Mouse (Mus musculus) thymus, adult 18-20 months (tissue): ENCODE results near the gene Large1.
"Not testable (repeated sequence)": the region's sequence is repeated elsewhere in the genome, so short reads cannot be mapped to it uniquely, and the experiment has no call there.

Source experiments
- DNase-seq, 2 experiments: peaks; one replicate each; pipeline ENCODE4 v3.0.0; 2022; ENCODE audit warnings: mixed read lengths in 2 of 2

Large1 gene

GRCm38 (mm10) chr8:73161564-73161963, 191.8 kb downstream of the Large1 start:
- DNase-seq = no peak

DNA sequence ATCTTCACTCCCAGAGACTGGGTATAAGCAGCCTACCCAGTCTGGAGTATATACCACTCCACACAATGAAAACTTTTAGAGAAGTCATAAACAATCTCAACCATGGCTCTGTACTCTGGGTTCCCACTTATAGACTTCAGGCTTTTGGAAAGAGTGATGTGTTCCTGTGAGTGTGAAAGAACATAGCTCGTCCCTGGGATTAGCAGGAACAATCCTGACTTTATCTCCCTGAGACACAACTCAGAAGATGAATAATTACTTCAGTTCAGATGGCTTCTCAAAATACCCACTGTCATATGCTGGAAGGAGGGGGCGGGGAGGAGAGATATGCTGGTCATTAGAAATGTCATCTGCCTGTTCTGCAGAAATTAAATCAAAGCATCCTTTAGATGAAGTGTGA, 192.4 kb downstream of the Large1 start:
- DNase-seq = no peak

DNA sequence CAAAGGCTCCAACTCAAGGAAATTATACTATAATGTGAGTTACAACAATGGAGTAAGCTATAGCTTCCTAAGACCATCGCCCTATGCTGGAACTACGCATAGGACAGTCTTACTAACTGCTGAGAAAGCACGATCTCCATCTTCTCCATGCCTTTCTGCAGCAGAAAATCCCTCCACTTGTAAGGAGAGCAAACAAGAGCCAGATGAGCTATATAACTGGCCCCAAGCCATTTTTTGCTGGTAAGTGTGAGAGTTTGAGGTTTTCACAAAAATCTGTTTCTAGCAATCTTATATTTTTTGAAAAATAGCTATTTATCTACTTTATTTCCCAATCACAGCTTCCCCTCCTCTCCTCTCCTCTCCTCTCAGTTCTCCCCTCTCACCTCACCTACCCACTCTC, 206.1 kb downstream of the Large1 start:
- DNase-seq = no peak

DNA sequence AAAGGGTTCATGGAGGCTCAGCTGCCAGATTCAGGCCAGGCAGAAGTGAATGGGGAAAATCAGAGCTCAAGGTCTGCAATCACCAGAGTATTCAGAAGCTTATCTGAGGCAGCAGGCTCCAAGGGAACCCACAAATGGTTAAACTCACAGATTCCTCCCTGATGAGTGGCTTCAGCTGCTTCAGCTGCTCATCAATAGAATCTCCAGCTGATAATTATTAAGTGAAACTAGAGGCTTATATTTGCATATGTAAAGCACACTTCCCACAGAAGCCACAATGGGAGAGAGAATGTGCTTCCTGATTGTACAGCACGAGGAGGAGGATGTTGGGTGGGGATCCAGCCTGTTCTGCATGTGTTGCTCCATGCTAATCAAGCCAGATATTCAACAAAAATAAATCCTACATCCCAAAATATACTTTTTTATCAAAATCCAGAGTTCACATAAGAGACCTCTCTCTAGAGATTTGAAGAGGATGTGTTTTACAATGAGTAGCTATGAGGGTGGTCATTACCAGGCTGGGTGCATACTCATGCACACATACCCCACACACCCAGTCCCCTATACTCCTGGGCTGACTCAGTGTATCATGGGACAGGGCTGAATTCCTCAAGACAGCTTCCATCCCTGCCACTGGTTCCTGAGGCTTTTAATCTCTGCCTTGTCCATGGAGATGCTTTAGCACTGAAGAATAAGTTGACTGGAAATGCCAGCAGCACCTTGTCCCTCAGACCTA, 210.5 kb downstream of the Large1 start:
- DNase-seq = no peak

DNA sequence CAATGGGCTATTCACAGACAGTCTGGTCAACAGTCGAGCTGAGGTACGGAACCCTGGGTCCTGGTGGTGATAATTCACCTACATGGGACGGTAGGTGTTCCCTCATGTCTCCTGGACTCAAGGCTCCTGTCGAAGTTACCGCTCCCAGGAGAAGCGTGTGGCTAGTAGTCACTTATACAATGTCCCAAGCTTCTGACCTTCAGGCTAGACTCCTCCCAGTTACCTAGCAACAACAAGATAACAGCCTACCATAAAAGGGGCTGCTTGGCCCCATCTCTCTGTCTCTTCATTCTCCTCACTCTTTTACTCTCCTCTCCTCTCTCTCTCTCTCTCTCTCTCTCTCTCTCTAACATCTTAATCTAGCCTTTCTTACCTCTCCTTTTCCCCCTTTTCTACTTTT, 217.9 kb downstream of the Large1 start:
- DNase-seq = no peak

DNA sequence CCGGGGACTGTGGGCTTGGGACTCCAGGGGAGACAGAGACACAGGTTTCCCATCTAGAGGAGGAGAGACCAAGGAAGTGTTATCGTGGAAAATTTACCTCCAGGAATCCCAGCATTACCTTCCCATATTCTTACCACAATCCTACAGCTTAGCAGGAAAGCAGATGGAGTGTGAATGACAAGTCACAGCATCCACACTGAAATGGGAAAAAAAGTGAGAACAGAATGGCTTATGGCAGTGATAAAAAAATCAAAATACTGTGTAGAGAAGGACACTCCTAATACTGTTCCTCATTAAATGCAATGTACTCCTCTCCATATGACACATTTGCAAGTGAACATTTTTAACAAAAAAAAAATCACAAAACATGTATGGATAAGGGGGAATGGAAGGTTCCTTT, 221.3 kb downstream of the Large1 start:
- DNase-seq = no peak

- DNase-seq = no peak
Observed at GRCm38 (mm10) chr8:73123864-73124499, 229.4 kb downstream of the Large1 start.

DNA sequence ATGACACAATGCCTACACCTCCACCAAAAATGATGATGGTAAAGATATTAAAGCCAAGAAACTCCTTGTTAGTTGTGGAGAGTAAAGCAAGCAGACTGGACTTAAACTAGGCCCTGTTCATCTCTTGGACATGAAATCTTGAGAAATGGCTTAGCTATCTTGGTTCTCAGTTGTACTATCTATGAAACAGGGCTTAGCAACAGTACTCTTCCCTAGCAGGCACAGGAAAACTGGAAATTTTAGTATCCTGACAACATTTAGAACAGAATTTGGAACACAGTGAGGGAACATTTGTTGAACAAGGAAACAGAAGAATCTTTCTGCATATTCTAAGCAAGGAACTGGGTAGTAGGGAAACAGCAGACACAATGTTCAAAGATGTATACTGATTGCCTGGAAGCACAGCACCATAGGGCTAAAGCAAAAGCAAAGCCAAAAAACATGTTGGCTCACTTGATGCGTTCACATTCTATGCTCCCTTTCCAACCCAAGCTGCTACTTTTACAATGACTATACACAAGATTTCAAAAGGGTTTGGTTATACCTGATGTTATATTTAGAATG, 240.9 kb downstream of the Large1 start:
- DNase-seq = no peak

DNA sequence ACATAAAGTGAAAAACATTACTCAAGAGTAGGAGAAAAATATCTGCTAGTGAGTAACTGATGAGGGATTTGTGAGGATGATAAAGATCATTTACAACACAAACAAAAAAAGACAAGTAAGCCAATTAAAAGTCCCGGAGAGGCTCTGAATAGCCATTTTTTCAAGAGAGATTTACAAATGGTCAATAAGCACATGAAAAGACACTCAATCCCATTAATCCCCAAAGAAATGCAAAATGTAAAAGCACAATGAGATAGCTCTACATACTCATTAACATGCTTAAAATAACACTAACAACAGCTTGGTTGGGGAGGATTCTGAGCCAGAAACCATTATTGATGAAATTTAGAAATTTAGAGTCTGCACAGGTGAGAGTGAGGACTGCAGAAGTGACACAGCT, 249.3 kb downstream of the Large1 start:
- DNase-seq = no peak

DNA sequence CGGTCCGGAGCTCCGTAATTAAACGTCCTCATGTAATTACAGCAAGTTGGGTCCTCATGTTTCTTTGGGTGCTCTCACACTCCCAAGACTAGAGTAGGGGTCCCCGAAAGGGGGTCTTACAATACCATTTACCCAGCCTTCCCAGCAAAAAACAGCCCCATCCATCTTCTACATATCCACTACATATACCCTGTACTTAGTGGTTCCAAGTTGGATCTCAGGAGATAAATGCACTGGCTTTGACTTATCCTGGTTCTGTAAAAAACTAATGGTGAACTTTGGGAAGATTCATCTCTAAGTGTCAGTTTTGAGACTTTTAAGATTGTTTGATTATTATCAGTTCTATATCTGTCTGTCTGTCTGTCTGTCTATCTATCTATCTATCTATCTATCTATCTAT, 252.3 kb downstream of the Large1 start:
- DNase-seq = no peak

GRCm38 (mm10) chr8:73100607-73101006, 252.7 kb downstream of the Large1 start:
- DNase-seq = not testable (repeated sequence)

DNA sequence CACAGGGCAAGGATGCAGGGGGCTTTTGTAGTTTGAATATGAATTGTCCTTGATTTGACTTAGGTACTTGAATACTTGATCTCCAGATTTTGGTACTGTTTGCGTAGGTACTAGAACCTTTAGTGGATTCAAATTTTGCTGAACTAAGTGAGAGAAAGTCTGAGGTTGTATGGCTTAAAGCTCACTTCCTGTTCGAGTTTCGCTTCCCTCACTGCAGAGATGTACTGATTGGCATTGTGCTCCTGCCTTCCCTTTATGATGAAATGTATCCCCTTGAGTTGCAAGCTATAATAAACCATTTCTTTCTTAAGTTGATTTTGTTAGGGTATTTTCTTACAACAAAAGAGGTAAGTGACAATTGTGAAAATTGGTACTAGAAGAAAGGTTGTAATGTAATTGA, 253.8 kb downstream of the Large1 start:
- no peak for DNase-seq

DNA sequence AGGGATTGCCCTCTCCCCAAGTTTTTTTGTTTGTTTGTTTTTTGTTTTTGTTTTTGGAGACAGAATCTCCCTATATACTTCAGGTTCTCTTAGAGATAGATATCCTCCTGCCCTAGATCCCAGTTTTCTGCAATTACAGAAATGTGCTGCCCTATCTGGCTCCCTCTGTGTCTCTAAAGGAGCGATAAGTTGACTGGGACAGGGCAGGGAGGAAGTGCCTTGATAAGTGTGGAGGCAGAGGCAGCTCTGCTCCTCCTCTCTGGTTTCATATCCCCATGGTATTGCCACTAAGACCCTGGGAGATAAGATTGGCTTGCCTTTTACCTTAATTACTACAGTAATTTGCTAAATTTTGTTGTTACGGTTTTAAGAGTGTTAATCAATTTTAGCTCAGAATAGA, 256.4 kb downstream of the Large1 start:
- DNase-seq = no peak

DNA sequence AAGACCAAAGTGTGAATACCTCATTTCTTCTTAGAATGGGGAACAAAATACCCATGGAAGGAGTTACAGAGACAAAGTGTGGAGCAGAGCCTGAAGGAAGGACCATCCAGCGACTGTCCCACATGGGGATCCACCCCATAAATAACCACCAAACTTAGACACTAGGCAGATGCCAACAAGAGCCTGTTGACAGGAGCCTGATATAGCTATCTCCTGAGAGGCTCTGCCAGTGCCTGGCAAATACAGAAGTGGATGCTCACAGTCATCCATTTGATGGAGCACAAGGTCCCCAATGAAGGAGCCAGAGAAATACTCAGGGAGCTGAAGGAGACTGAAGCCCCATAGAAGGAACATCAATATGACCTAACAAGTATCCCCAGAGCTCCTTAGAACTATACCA, 275.6 kb downstream of the Large1 start:
- DNase-seq = not testable (repeated sequence)

- DNase-seq = no peak
Observed at GRCm38 (mm10) chr8:73061410-73061809, 291.9 kb downstream of the Large1 start.

DNA sequence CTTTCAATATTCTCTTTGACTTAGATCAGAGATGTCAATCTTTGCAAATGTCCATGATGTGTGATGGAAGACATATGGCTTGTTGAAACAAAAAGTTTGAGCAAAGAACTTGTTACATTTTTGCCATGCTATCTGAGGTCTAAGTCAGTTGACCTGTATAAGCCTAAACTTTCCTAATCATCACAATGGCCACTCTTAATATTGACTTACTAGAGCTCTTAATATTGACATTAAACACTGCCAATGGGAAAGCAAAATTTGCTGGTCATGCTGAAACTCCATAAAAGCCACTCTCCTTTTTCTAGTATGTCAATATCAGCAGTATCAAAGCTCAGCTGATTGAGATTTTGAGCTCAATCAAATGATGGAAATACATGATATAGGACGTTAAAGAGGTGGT, 298.6 kb downstream of the Large1 start:
- no peak for DNase-seq

- DNase-seq = no peak
Observed at GRCm38 (mm10) chr8:73053878-73054277, 299.5 kb downstream of the Large1 start.

DNA sequence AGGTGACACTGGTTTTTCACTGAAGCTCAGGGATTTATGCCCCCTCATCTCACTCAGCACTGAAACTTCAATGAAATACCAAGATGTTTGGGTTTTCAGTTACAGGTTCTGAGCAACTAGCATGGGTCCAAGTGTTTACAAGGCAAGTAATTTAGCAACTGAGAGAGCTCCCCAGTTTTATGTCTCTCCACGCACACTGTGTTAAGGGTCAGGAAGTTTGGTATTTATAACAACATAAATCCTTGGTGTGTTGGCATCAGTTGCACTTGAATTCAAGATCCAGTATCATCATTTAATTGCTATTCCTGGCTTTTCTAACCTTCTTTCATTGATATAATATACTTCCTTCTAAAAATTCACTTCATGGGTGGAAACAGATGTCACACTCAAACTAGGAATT, 300.9 kb downstream of the Large1 start:
- no peak for DNase-seq

DNA sequence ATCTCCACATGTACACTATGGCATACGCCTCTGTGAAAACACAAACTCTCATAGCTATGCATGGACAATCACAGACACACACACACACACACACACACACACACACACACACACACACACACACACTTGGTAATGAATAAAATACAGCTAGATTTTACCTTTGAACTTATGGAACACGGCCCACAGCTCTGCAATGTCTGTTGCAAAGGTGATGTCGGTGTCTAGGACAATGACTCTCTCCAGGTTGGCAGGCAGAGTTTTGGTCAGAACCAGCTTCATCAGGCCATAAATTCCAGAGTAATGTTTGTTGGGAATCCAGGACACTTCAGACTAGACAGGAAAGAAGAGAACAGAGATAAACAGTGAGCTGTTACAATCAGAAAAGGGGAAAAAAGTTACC, 305.2 kb downstream of the Large1 start:
- DNase-seq = no peak

DNA sequence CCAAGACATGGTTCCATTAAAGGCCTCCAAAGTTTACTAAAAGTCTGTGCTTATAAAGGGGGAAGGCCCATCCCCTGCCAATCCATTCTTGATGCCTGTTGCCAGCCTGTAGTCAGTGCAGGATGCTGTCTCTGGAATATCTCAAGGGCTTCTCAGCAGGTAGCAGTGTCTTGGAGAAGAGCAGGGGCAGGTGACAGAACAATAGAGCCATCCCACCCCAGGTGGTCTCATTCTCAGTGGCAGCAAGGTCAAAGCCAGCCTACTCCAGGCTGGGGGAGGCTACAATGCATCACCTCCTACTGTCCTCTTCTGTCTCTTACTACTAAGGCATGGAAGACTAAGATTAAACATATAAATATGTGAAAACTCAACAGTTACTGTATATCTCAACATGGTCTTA, 323.6 kb downstream of the Large1 start:
- DNase-seq = no peak

DNA sequence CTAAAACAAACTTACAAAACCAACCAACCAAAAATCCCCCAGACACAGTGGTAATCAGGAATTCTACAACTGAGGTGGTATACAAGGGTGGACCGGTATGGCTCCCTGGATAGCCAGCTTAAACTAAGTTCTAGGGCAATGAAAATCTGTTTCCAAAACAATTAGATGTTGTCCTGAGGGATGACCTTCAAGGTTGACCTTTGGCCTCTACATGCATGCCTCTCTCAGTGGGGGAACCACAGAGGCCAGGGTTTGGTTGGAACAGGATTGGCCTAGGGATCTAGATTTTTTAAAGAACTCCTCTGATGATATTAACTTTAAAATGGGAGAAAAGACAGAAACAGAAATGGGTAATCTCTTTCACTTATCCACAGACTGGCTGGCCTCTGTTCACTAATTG, 335.1 kb downstream of the Large1 start:
- no peak for DNase-seq

GRCm38 (mm10) chr8:73017601-73018000, 335.7 kb downstream of the Large1 start:
- no peak for DNase-seq

GRCm38 (mm10) chr8:73016303-73016702, 337.0 kb downstream of the Large1 start:
- no peak for DNase-seq

GRCm38 (mm10) chr8:73007489-73007888, 345.9 kb downstream of the Large1 start:
- DNase-seq = no peak

DNA sequence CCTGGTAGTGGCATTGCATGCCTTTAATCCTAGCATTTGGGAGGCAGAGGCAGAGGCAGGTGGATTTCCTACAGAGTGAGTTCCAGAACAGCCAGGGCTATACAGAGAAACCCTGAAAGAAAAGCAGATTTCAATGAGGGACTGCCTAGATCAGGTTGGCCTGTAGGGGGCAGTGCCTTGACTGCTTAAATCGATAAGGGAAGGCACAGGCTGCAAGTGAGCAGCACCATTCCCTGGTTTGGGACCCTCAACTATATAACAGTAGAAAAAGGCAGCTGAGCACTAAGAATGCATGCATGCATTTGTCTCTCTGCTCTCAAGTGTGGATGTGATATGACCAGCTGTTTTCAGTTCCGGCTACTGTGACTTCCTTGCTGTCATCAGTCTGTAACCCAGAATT, 349.5 kb downstream of the Large1 start:
- DNase-seq = no peak
